Mouse (Mus musculus): ENCODE results near the gene Cchcr1. TPM values are rescaled to one million over a fixed set of nuclear protein-coding genes. Genes with fewer than 3 reads are reported as not detected.

Gene Cchcr1
- polyA plus RNA-seq, 1 experiment from 2014 or later: 15.7 TPM

- Histone ChIP-seq H3K27me3 (ENCODE audit: control insufficient read depth, insufficient read depth, low read length) (no peaks in the 10 kb centered on the region), H3K4me1 (ENCODE audit: control insufficient read depth, insufficient read depth, low read length) (peaks cover 3% of the 10 kb centered on the region; the same call in 1 of the 2 replicates), H3K4me2 (ENCODE audit: low read depth, low read length) (no peak overlapping the region), H3K4me3 (ENCODE audit: low read length) (no peak overlapping the region), H3K27ac (ENCODE audit: low read length) (no peak overlapping the region), H3K36me3 (ENCODE audit: control insufficient read depth, insufficient read depth) (no peaks in the 10 kb centered on the region), H3K9me3 (replicated peaks; ENCODE audit: control insufficient read depth, low read length) (no peaks in the 10 kb centered on the region), H3K9ac (ENCODE audit: low read length) (no peak overlapping the region)
- 35% methylated on average over 5 of the region's 5 CpGs for WGBS
- no peak for ATAC-seq (replicated peaks; ENCODE audit: extremely low read depth, insufficient read depth, low FRiP score)
Observed at GRCm38 (mm10) chr17:35556812-35557211, 39.9 kb downstream of the Cchcr1 start.

- no peaks in the 10 kb centered on the region for H3K36me3 ChIP-seq (ENCODE audit: control insufficient read depth, insufficient read depth)
- no peak overlapping the region for H3K9ac ChIP-seq (ENCODE audit: low read length)
- no peak for ATAC-seq (replicated peaks; ENCODE audit: extremely low read depth, insufficient read depth, low FRiP score)
Observed at GRCm38 (mm10) chr17:35557351-35557750, 40.5 kb downstream of the Cchcr1 start.

GRCm38 (mm10) chr17:35558216-35558615 is 41.3 kb downstream of the Cchcr1 start:
- Histone ChIP-seq H3K9me3 (replicated peaks; ENCODE audit: control insufficient read depth, low read length) (no peaks in the 10 kb centered on the region), H3K4me1 (ENCODE audit: control insufficient read depth, insufficient read depth, low read length) (no peaks in the 10 kb centered on the region), H3K4me2 (ENCODE audit: low read depth, low read length) (no peak overlapping the region), H3K27ac (ENCODE audit: low read length) (no peak overlapping the region), H3K9ac (ENCODE audit: low read length) (no peak overlapping the region), H3K4me3 (ENCODE audit: low read length) (no peak overlapping the region), H3K36me3 (ENCODE audit: control insufficient read depth, insufficient read depth) (no peaks in the 10 kb centered on the region), H3K27me3 (ENCODE audit: control insufficient read depth, insufficient read depth, low read length) (no peaks in the 10 kb centered on the region)
- ATAC-seq (replicated peaks; ENCODE audit: extremely low read depth, insufficient read depth, low FRiP score): no peak
- WGBS: 56% methylated on average over 8 of the region's 8 CpGs

More at GRCm38 (mm10) chr17:35557351-35557750, 40.5 kb downstream of the Cchcr1 start:
- Histone ChIP-seq H3K9me3 (replicated peaks; ENCODE audit: control insufficient read depth, low read length) (no peaks in the 10 kb centered on the region), H3K27ac (ENCODE audit: low read length) (no peak overlapping the region), H3K27me3 (ENCODE audit: control insufficient read depth, insufficient read depth, low read length) (no peaks in the 10 kb centered on the region), H3K4me3 (ENCODE audit: low read length) (no peak overlapping the region), H3K4me2 (ENCODE audit: low read depth, low read length) (no peak overlapping the region), H3K4me1 (ENCODE audit: control insufficient read depth, insufficient read depth, low read length) (no peaks in the 10 kb centered on the region)
- whole genome bisulfite sequencing: 64% methylated on average over 9 of the region's 9 CpGs

- H3K27me3 ChIP-seq (ENCODE audit: control insufficient read depth, insufficient read depth, low read length): peaks cover 13% of the 10 kb centered on the region
- H3K9me3 ChIP-seq (replicated peaks; ENCODE audit: control insufficient read depth, low read length): no peaks in the 10 kb centered on the region
- WGBS: 61% methylated on average over 3 of the region's 3 CpGs
- no peak for ATAC-seq (replicated peaks; ENCODE audit: extremely low read depth, insufficient read depth, low FRiP score)
- no peak within 1 kb of the TSS for H3K9ac ChIP-seq (ENCODE audit: low read length)
- H3K4me2 ChIP-seq (ENCODE audit: low read depth, low read length): no peak within 1 kb of the TSS
- no peak within 1 kb of the TSS for H3K27ac ChIP-seq (ENCODE audit: low read length)
- H3K36me3 ChIP-seq (ENCODE audit: control insufficient read depth, insufficient read depth): no peaks in the 10 kb centered on the region
- H3K4me1 ChIP-seq (ENCODE audit: control insufficient read depth, insufficient read depth, low read length): peaks cover 9% of the 10 kb centered on the region
- H3K4me3 ChIP-seq (ENCODE audit: low read length): no peak within 1 kb of the TSS
Observed at GRCm38 (mm10) chr17:35567150-35567549, 50.2 kb downstream of the Cchcr1 start, which contains the start of gene 2300002M23Rik. Gene 2300002M23Rik (plus strand): TSS chr17:35567450.

- Histone ChIP-seq H3K9ac (ENCODE audit: low read length) (no peak overlapping the region), H3K9me3 (replicated peaks; ENCODE audit: control insufficient read depth, low read length) (no peaks in the 10 kb centered on the region), H3K4me2 (ENCODE audit: low read depth, low read length) (no peak overlapping the region), H3K27ac (ENCODE audit: low read length) (no peak overlapping the region), H3K27me3 (ENCODE audit: control insufficient read depth, insufficient read depth, low read length) (peaks cover 13% of the 10 kb centered on the region), H3K4me3 (ENCODE audit: low read length) (no peak overlapping the region), H3K4me1 (ENCODE audit: control insufficient read depth, insufficient read depth, low read length) (peaks cover 9% of the 10 kb centered on the region), H3K36me3 (ENCODE audit: control insufficient read depth, insufficient read depth) (no peaks in the 10 kb centered on the region)
- 23% methylated on average over 9 of the region's 9 CpGs for WGBS
- ATAC-seq (replicated peaks; ENCODE audit: extremely low read depth, insufficient read depth, low FRiP score): no peak
Observed at GRCm38 (mm10) chr17:35567767-35568166, 50.9 kb downstream of the Cchcr1 start.

- Histone ChIP-seq H3K9me3 (replicated peaks; ENCODE audit: control insufficient read depth, low read length) (no peaks in the 10 kb centered on the region), H3K4me2 (ENCODE audit: low read depth, low read length) (peak overlapping the region; percentile 63), H3K27me3 (ENCODE audit: control insufficient read depth, insufficient read depth, low read length) (peaks cover 13% of the 10 kb centered on the region), H3K27ac (ENCODE audit: low read length) (no peak overlapping the region), H3K9ac (ENCODE audit: low read length) (peak overlapping the region; percentile 56), H3K4me3 (ENCODE audit: low read length) (peak overlapping the region; percentile 39), H3K4me1 (ENCODE audit: control insufficient read depth, insufficient read depth, low read length) (peaks cover 9% of the 10 kb centered on the region), H3K36me3 (ENCODE audit: control insufficient read depth, insufficient read depth) (no peaks in the 10 kb centered on the region)
- ATAC-seq (replicated peaks; ENCODE audit: extremely low read depth, insufficient read depth, low FRiP score): peak; percentile 58; the same call in 1 of the 2 replicates
- 6% methylated on average over 28 of the region's 28 CpGs for WGBS
Observed at GRCm38 (mm10) chr17:35569091-35569944, 52.4 kb downstream of the Cchcr1 start.

GRCm38 (mm10) chr17:35570836-35571235 is 53.9 kb downstream of the Cchcr1 start:
- H3K36me3 ChIP-seq (ENCODE audit: control insufficient read depth, insufficient read depth): no peaks in the 10 kb centered on the region
- 81% methylated on average over 14 of the region's 14 CpGs for WGBS
- ATAC-seq (replicated peaks; ENCODE audit: extremely low read depth, insufficient read depth, low FRiP score): no peak

GRCm38 (mm10) chr17:35571477-35571876 is 54.6 kb downstream of the Cchcr1 start:
- WGBS: 93% methylated on average over 7 of the region's 7 CpGs
- Histone ChIP-seq H3K4me2 (ENCODE audit: low read depth, low read length) (no peak overlapping the region), H3K4me3 (ENCODE audit: low read length) (no peak overlapping the region), H3K9me3 (replicated peaks; ENCODE audit: control insufficient read depth, low read length) (no peaks in the 10 kb centered on the region), H3K27ac (ENCODE audit: low read length) (no peak overlapping the region), H3K4me1 (ENCODE audit: control insufficient read depth, insufficient read depth, low read length) (peaks cover 9% of the 10 kb centered on the region), H3K36me3 (ENCODE audit: control insufficient read depth, insufficient read depth) (no peaks in the 10 kb centered on the region), H3K9ac (ENCODE audit: low read length) (no peak overlapping the region), H3K27me3 (ENCODE audit: control insufficient read depth, insufficient read depth, low read length) (peaks cover 22% of the 10 kb centered on the region)
- ATAC-seq (replicated peaks; ENCODE audit: extremely low read depth, insufficient read depth, low FRiP score): no peak

More at GRCm38 (mm10) chr17:35570836-35571235, 53.9 kb downstream of the Cchcr1 start:
- Histone ChIP-seq H3K4me2 (ENCODE audit: low read depth, low read length) (no peak overlapping the region), H3K27ac (ENCODE audit: low read length) (no peak overlapping the region), H3K4me3 (ENCODE audit: low read length) (no peak overlapping the region), H3K9ac (ENCODE audit: low read length) (no peak overlapping the region), H3K9me3 (replicated peaks; ENCODE audit: control insufficient read depth, low read length) (no peaks in the 10 kb centered on the region), H3K4me1 (ENCODE audit: control insufficient read depth, insufficient read depth, low read length) (peaks cover 9% of the 10 kb centered on the region), H3K27me3 (ENCODE audit: control insufficient read depth, insufficient read depth, low read length) (peaks cover 20% of the 10 kb centered on the region)

- no peaks in the 10 kb centered on the region for H3K4me1 ChIP-seq (ENCODE audit: control insufficient read depth, insufficient read depth, low read length)
- no peak overlapping the region for H3K4me3 ChIP-seq (ENCODE audit: low read length)
- H3K9me3 ChIP-seq (replicated peaks; ENCODE audit: control insufficient read depth, low read length): no peaks in the 10 kb centered on the region
- H3K27ac ChIP-seq (ENCODE audit: low read length): no peak overlapping the region
- no peak overlapping the region for H3K4me2 ChIP-seq (ENCODE audit: low read depth, low read length)
- no peak overlapping the region for H3K9ac ChIP-seq (ENCODE audit: low read length)
- H3K27me3 ChIP-seq (ENCODE audit: control insufficient read depth, insufficient read depth, low read length): peaks cover 12% of the 10 kb centered on the region; the same call in 1 of the 2 replicates
- ATAC-seq (replicated peaks; ENCODE audit: extremely low read depth, insufficient read depth, low FRiP score): 0 out of 2 replicates have a peak, but pooled peaks have one; percentile 45
- 19% methylated on average over 6 of the region's 6 CpGs for WGBS
- no peaks in the 10 kb centered on the region for H3K36me3 ChIP-seq (ENCODE audit: control insufficient read depth, insufficient read depth)
Observed at GRCm38 (mm10) chr17:35578211-35578610, 61.3 kb downstream of the Cchcr1 start.
